In the genomic region with DNA sequence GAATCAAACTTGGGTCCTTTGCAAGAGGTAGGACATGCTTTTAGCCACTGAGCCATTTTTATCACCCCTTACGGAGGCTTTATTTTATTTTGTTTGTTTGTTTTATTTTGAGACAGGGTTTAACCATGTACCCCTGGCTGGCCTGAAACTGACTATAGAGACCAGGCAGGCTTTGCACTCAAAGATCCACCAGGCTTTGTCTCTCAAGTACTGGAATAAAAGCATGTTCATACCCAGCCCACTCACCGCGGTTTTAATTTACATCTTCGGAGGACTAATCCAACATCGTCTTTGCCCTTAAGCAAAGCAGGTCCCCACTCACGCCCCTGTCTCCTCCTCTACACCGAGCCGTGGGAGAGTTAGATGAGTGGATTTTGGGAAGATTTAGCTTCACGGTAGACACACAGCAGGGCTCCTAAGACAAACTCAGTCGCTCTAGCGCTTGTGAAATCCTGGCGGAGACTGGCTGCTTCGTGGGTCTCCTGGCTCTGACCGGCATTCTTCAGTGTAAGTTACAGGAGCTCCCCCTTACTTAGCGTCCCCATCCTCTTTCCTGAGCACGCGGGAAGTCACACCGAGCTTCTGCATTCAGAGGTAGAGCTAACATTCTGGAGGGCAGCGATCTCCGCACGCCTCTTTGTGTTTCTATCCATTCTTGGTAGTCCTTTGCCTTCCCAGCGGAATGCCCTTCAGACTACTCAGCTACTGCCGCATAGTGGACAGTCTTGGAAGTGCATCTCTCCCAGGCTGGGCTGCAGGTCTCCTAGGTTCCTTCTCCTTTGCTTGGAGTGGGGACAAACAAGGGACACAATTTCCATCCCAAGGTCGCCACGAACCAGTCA, we compare ENCODE assay signal across 8 mouse cellular contexts. TPM values are rescaled to one million over a fixed set of nuclear protein-coding genes. Genes with fewer than 3 reads are reported as not detected.
DNase-seq lines count a peak whose midpoint lies in the region; ATAC-seq and TF ChIP-seq lines count a peak whose summit lies in the region.

No protein-coding gene starts in this region.

- peaks cover 15% of the 10 kb centered on the region for H3K4me1 ChIP-seq in thymus, adult 2 months (replicated peaks; ENCODE audit: control insufficient read depth, insufficient read depth, low read length)
- peaks cover 13% of the 10 kb centered on the region; the same call in 1 of the 2 replicates for H3K4me1 ChIP-seq in limb, embryonic 15.5 days
- no peaks in the 10 kb centered on the region for H3K4me1 ChIP-seq in midbrain, postnatal 0 days (ENCODE audit: insufficient read depth, low read length)

- TF ChIP-seq CTCF in thymus, adult 2 months (IDR thresholded peaks at IDR 0.05; ENCODE audit: borderline replicate concordance, control insufficient read depth, extremely low read depth, insufficient read depth, low read length, poor library complexity): peak; percentile 70; the same call in 1 of the 2 replicates
- peak; percentile 99 for TF ChIP-seq CTCF in midbrain, postnatal 0 days (IDR thresholded peaks at IDR 0.05)

- H3K4me2 ChIP-seq in limb, embryonic 15.5 days: peak overlapping the region; percentile 71
- H3K4me2 ChIP-seq in midbrain, postnatal 0 days (ENCODE audit: low read depth, low read length, poor library complexity, severe bottlenecking): peak overlapping the region; percentile 59

- no peak; the same call in 1 of the 2 replicates for ATAC-seq in limb, embryonic 15.5 days (ENCODE audit: insufficient number of reproducible peaks, low FRiP score, low TSS enrichment, low read depth)
- ATAC-seq in midbrain, postnatal 0 days (ENCODE audit: low FRiP score): peak; percentile 77

- no peaks in the 10 kb centered on the region; the same call in 1 of the 2 replicates for H3K27me3 ChIP-seq in thymus, adult 2 months (ENCODE audit: control insufficient read depth, insufficient read depth, low read length)
- H3K27me3 ChIP-seq in limb, embryonic 15.5 days: no peaks in the 10 kb centered on the region
- no peaks in the 10 kb centered on the region for H3K27me3 ChIP-seq in midbrain, postnatal 0 days (ENCODE audit: insufficient read depth, low read length)

- H3K9ac ChIP-seq in limb, embryonic 15.5 days: peak overlapping the region; percentile 50
- peak overlapping the region; percentile 66 for H3K9ac ChIP-seq in midbrain, postnatal 0 days (replicated peaks; ENCODE audit: low read length, poor library complexity, severe bottlenecking)

- H3K9me3 ChIP-seq in limb, embryonic 15.5 days: no peaks in the 10 kb centered on the region
- no peaks in the 10 kb centered on the region for H3K9me3 ChIP-seq in midbrain, postnatal 0 days (ENCODE audit: low read length)

- H3K27ac ChIP-seq in thymus, adult 2 months (ENCODE audit: control insufficient read depth, insufficient read depth, low read length): no peak overlapping the region
- H3K27ac ChIP-seq in limb, embryonic 15.5 days: peak overlapping the region; percentile 81
- H3K27ac ChIP-seq in midbrain, postnatal 0 days (ENCODE audit: low read depth, low read length): peak overlapping the region; percentile 84

- TF ChIP-seq POLR2A in thymus, adult 2 months (IDR thresholded peaks at IDR 0.05; ENCODE audit: control insufficient read depth, extremely low read depth, insufficient read depth, low read length, poor library complexity): no peak

- H3K4me3 ChIP-seq in thymus, adult 2 months (ENCODE audit: control insufficient read depth, insufficient read depth, low read length): peak overlapping the region; percentile 28
- peak overlapping the region; percentile 48 for H3K4me3 ChIP-seq in limb, embryonic 15.5 days
- peak overlapping the region; percentile 47 for H3K4me3 ChIP-seq in midbrain, postnatal 0 days (ENCODE audit: low read depth, low read length)

- intact Hi-C loops in gastrocnemius, postnatal 36 days (cut with DNase I): no loop called here

- peak; percentile 73 for DNase-seq in thymus, adult 2 months
- DNase-seq in thymus, adult 18-20 months: no peak
- DNase-seq in embryo, embryonic 10.5 days (ENCODE audit: low spot score): peak; percentile 96
- DNase-seq in gastrocnemius, postnatal 36 days: peak; percentile 66 to 72
- peak; percentile 51 for DNase-seq in kidney, adult 11 months
- DNase-seq in midbrain, postnatal 0 days (ENCODE audit: low spot score): peak; percentile 92
- DNase-seq in spleen, postnatal 36 days (ENCODE audit: low spot score in 2 of 2): peak; percentile 26 to 33

- 8% methylated on average over 25 of the region's 25 CpGs for WGBS in thymus, adult 2 months
- WGBS in limb, embryonic 15.5 days: 3% methylated on average over 25 of the region's 25 CpGs
- 3% methylated on average over 25 of the region's 25 CpGs for WGBS in midbrain, postnatal 0 days

- H3K36me3 ChIP-seq in thymus, adult 2 months (ENCODE audit: control insufficient read depth, insufficient read depth, low read length): no peaks in the 10 kb centered on the region
- no peaks in the 10 kb centered on the region for H3K36me3 ChIP-seq in limb, embryonic 15.5 days
- H3K36me3 ChIP-seq in midbrain, postnatal 0 days (ENCODE audit: insufficient read depth, low read length): no peaks in the 10 kb centered on the region

RNA-seq across cellular contexts. Expression of a gene that starts 9.7 kb away (rescaled TPM):
- polyA plus RNA-seq in thymus, adult 2 months (2012; rRNA removed): not detected in 2 replicates
- not detected for total RNA-seq in gastrocnemius, postnatal 36 days (2021)
- polyA plus RNA-seq in limb, embryonic 15.5 days (2015; fragmentation: Nextera tagmentation; extraction: Ambion mirVana): 0.63 TPM in 1 of 2 replicates, not detected in the other
- total RNA-seq in midbrain, postnatal 0 days (2014; rRNA removed): not detected in 2 replicates
- 0.67 TPM in 1 of 2 replicates, not detected in the other for polyA plus RNA-seq in midbrain, postnatal 0 days (2015; fragmentation: Nextera tagmentation; extraction: Ambion mirVana)

RNA-seq across cellular contexts. Expression of a gene that starts 37.2 kb away (rescaled TPM):
- polyA plus RNA-seq in thymus, adult 2 months (2012; rRNA removed): 119 TPM in 2 replicates
- 10 to 100 TPM; 67.8 to 70.0 TPM for total RNA-seq in gastrocnemius, postnatal 36 days (2021)
- polyA plus RNA-seq in limb, embryonic 15.5 days (2015; fragmentation: Nextera tagmentation; extraction: Ambion mirVana): 38.1 and 39.2 TPM in 2 replicates
- total RNA-seq in midbrain, postnatal 0 days (2014; rRNA removed): 213 and 264 TPM in 2 replicates
- polyA plus RNA-seq in midbrain, postnatal 0 days (2015; fragmentation: Nextera tagmentation; extraction: Ambion mirVana): 149 and 153 TPM in 2 replicates

RNA-seq across cellular contexts. Expression of a gene that starts 37.8 kb away (rescaled TPM):
- polyA plus RNA-seq in thymus, adult 2 months (2012; rRNA removed): 164 and 173 TPM in 2 replicates
- total RNA-seq in gastrocnemius, postnatal 36 days (2021): 100 to 1,000 TPM; 103 to 107 TPM
- polyA plus RNA-seq in limb, embryonic 15.5 days (2015; fragmentation: Nextera tagmentation; extraction: Ambion mirVana): 142 and 143 TPM in 2 replicates
- 41.9 and 42.8 TPM in 2 replicates for total RNA-seq in midbrain, postnatal 0 days (2014; rRNA removed)
- 113 and 114 TPM in 2 replicates for polyA plus RNA-seq in midbrain, postnatal 0 days (2015; fragmentation: Nextera tagmentation; extraction: Ambion mirVana)

Comparison
In these comparisons a context has a peak if more than half of its experiments do, and no peak if none do; other contexts are left out.
1. DNase-seq: peak in thymus, adult 2 months (single experiment), embryo, embryonic 10.5 days (single experiment), gastrocnemius, postnatal 36 days (2 of 2), kidney, adult 11 months (single experiment), midbrain, postnatal 0 days (single experiment) and spleen, postnatal 36 days (2 of 2); none in thymus, adult 18-20 months (0 of 2).
2. Peak in every context shown above with its lines, with median percentiles within 50 percentile points of each other: H3K4me3 ChIP-seq.